Mouse (Mus musculus): ENCODE results near the gene Npepps.

DNA sequence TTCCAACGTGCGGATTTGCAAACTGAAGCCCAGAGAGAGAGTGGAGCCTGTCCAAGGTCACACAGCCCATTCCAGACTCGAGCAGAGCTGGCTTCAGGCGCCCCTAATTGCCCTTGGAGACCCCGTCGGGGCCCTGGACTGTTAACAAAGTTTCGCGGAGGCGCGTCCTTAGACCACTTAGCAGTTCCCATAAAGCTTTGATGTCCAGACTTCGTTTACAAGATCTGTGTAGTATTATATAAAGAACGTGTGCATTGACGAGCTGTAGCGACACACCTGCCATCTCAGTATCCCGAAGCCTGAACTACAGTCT is 91.8 kb downstream of the Npepps start:
- TF ChIP-seq ZC3H11A (IDR thresholded peaks at IDR 0.05; ENCODE audit: low read depth, low read length): no peak
- TF ChIP-seq CTCF (IDR thresholded peaks at IDR 0.05 in 2 of 3, conservative IDR thresholded peaks at IDR 0.05 in 1 of 3; ENCODE audit: control insufficient read depth in 1 of 3, insufficient read depth in 1 of 3, low read depth in 2 of 3, low read length in 3 of 3, poor library complexity in 1 of 3, severe bottlenecking in 1 of 3): no peak
- TF ChIP-seq KAT2A (conservative IDR thresholded peaks at IDR 0.05; ENCODE audit: low read depth, low read length): no peak
- TF ChIP-seq POLR2A (IDR thresholded peaks at IDR 0.05; ENCODE audit: control insufficient read depth in 1 of 2, insufficient read depth in 1 of 2, low read depth in 1 of 2, low read length in 2 of 2, poor library complexity in 1 of 2): peak in 1 of 2 experiments; percentile 67; a peak in 2 of 4 replicates
- TF ChIP-seq MXI1 (IDR thresholded peaks at IDR 0.05; ENCODE audit: low read depth, low read length): no peak; the same call in 1 of the 2 replicates

Data from MEL (cell line).